Mouse (Mus musculus): Measurements from ENCODE around the gene Sorbs1.
A peak's percentile ranks its signal among the peaks of the same experiment; 100 is the strongest.
"Not testable (repeated sequence)": the region's sequence is repeated elsewhere in the genome, so short reads cannot be mapped to it uniquely, and the experiment has no call there.

Gene Sorbs1

DNA sequence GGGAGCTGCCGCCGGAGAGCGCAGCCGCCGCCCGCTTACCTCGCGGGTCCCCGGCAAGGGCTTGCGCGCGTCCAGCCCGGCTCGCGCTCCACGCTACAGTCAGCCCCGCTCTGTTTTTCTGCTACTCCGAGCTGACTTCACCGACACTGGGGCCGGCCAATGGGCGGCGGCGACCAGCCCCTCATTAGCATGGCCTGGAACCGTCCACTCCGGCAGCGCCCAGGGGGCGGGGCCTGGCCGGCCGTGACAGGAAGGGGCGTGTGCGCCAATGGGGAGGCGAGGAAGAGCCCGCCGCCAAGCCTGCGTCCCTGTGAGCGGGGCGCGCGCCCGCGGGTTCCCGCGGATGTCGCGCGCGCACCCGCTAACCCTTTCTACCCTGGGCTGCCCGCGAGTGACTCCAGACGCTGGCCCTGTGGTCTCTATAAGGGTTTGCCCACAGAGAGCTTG, at the start of gene Sorbs1:
TSS of gene Sorbs1 (minus strand) at position 148 of the 447 bp plus-strand sequence.
- DNase-seq (ENCODE audit: low spot score): peak; percentile 97

DNA sequence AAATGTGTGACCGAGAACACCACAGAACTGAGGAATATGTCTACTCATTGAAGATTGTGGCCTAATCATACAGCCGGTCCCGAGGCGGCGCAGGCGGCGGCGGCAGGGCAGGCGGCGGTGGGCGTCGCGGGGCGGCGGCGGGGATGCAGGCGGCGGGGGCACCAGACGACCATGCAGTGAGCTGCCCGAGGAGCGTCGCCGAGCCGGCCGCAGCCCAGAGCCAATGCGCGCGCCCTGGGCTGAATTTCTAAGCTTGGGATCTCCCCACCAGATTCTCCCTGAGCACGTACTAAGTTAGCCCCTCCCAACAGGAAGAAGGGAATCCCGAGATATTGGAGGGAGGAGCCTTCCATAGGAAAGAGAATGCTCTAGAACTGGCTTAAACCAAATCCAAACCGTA, 47.9 kb upstream of the Sorbs1 start:
- DNase-seq (ENCODE audit: low spot score): not testable (repeated sequence)

DNA sequence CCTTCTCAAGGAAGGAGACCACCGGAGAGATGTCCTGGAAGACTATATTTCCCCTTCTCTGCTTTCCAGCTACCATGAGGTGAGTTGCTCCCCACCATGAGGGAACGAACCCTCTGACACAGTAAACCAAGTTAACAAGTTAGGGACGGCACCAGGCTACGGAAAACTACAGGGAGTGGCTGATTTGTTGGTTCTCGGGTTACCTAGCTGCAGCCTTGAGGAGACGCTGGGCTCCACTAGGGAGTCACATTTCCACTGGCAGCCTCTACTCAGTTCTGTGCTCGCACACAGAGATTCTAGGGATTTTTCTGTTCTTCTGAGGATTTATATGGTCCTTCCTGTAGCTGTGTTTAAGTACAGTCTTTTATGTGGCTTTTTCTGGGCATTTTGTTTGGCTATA, 42.5 kb upstream of the Sorbs1 start:
- no peak for DNase-seq (ENCODE audit: low spot score)

DNA sequence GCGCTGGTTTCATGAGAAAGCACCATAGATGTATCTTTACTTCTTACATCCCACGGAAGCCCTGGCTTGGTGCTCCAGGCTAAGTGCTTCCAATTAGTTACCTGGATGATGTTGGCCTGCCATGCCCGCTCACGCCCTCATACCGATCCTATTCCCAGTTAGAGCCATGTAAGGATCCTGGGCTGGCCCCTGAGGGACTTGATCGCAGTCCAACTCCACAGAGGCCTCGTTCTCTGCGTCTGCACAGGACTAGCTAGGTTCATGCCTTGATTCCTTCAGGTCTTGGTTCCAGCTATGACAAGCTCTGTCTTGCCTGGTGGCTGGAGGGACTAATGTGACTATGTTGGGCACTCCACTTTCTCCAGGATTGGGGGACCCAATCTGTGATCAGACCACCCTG, 41.6 kb upstream of the Sorbs1 start:
- DNase-seq (ENCODE audit: low spot score): no peak

DNA sequence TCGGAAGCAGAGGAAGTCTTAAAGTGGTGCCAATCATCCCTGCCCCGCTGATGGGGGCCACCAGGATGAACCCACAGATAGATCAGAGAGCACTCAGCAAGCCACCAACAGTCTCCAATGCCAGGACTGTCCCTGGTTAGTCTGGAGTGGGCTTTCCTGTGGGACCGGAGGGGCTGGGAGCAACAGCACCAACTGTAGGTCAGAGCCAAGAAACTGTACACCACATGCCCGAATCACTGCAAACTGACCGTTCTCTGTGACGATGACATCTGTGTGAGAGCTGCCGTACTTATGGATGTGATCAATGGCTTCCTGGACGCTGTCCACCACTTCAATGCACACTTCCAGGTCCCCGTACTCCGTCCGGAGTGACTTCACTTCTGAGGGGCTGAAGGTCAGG, 40.8 kb upstream of the Sorbs1 start:
- no peak for DNase-seq (ENCODE audit: low spot score)

DNA sequence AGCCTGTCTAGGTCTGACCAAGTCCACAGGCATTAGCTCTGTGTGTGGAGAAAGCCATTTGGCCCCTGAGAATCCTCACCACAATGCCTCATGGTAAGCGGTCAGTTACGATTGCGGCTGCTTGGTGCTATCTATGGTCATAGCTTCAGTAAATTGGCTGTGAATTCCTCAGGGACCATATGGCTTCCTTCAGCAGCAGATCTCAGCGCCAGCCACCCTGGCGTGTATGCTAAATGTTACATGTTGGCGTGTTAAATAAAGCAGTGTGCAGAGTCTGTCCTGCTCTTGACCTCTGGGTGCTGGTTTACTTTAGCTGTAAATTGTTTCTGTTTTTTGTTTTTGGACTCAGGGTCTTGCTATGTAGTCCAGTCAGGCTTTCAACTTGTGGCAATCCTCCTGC, 40.3 kb upstream of the Sorbs1 start:
- DNase-seq (ENCODE audit: low spot score): no peak

DNA sequence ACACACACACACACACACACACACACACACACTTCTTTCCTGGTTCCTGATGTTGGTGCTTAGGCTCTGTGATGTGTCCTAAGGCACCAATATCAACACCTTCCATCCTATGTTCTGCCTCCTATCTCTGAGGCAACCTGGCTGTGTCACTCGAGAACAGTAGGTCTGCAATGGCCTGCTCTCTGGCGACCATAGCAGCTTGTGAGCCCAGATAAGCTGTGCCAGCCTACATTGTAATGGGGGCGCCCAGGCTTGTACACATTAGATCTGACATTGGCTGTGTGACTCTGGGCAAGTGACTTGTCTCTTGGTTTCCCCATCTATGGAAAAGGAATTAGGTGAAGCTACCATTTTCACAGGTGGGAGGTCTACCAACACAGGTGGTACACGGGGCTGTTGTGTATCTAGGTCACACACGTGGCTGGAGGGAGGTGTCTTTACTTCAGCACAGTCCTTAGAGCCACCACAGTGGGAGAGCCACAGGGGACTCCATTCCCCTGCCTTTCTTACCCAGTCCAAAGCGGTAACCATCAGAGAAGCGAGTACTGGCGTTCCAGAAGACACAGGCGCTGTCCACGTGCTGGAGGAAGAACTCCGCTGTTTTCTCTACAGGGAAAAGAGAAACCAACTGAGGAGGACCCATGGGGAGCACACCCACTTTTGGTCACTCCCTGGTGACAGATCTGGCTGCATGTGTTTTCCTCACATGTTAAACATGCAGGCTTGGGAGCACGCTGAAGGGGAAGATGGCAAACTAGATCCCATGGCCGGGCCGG, 39.6 kb upstream of the Sorbs1 start:
- no peak for DNase-seq (ENCODE audit: low spot score)

DNA sequence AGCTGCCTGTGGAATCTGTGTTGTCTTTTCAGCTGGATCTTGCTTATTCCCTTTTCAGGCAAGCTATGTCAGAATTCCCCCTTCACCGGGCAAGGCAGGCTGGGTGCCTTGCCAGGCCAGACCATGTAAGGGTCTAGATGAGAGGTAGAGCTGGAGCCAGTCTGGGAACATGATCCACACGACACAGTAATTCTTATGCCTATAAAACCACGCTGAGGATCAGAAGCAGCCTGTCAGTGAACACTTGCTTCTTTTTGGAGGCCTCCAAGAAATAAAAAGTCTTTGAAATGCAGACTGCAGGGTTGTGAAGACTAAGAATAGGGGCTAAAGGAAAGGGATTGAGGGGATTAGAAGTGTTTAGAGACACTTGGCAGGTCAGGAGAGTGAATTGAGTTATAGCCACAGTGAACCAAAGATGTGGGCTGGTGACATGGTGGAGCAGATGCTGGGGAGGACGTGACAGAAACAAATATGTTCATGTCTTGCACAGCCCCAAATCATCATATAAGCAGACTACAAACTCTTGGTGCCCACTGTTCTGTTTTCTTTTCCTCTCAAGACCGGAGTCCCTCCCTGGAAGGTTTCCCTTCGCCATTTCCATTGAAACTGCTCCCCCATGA, 36.0 kb upstream of the Sorbs1 start:
- no peak for DNase-seq (ENCODE audit: low spot score)

DNA sequence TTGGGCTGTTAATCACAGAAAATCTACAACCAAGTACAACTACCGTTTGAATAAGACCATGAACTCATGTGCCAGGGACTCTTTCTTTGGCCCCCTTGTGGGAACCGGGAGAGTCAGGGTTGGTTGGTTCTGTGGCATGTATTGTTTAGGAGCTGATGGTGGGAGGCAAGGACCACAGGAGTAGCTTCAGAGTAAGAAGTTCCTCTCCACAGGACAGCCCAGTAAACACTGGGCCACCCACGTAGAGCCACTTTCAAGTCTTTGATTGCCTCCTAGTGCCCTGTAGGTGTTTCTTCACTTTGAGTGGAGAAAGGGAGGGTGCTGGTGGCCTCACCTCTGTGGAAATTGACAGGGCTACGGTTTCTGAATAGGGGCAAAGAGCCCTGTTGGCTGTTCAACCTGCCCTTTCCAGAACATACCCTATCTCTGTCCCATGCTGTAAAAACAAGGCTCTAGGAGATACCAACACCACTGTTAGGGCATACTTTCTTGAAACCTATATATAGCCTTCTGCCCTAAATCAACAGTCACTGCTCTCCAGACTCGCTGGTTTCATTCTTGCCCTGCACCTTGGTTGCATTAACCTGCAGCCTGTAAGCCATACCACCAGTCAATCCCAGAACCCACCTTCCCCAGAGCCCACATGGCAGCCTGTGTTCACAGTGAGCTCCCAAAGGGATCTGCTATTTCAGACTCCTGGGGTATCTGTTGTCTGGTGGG, 35.4 kb upstream of the Sorbs1 start:
- DNase-seq (ENCODE audit: low spot score): no peak

DNA sequence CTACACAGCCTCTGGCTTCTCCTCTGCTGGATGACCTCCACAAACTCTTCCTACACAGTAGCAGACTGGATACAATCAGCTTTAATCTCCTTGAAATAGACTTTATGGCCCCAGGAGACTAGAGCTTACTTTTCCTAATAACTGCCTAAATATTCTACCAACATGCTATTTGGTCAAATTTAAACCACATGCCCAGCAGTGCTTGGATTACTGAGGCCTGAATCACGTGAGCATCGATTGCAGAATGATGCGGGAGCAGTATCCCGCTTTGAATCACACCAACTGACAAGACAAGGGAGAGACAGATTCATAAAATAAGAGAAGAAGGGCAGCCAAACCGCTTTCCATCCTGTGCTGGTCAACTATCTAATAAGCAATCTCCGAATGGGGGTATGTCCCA, 34.8 kb upstream of the Sorbs1 start:
- no peak for DNase-seq (ENCODE audit: low spot score)

DNA sequence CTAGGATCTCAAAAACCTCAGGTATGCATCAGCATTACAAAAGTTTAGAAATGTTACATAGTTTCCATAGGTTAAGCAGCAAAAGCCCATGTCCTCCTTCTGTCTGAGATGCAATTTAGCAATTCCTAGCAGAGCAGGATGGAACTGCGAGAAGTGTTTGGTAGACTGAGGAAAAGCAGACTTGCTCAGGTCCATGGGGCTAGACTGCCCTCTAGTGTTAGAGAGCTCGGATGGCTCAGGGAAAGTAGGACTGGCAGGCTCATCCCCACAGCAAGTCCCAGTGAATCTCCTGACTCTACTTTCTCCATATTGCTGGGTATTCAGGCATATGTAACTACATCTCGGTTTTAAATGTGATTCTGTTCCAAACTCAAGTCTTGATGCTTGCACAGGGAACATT, 31.3 kb upstream of the Sorbs1 start:
- DNase-seq (ENCODE audit: low spot score): peak; percentile 24

DNA sequence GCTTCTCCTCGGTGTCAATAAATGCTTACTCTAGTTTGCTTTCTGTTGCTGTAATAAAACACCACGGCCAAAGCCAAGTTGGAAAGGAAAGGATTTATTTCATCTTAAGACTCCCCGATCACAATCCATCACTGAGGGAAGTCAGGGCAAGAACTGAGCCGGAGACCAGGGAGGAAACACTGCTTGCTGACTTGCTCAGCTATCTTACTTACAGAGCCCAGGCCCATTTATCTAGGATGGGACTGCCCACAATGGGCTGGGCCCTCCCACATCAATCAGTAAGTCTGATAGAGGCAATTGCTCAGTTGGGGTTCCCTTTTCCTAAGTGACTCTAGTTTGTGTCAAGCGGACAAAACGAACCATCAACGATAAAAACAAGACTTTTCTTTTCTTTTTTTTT, 29.2 kb upstream of the Sorbs1 start:
- no peak for DNase-seq (ENCODE audit: low spot score)

DNA sequence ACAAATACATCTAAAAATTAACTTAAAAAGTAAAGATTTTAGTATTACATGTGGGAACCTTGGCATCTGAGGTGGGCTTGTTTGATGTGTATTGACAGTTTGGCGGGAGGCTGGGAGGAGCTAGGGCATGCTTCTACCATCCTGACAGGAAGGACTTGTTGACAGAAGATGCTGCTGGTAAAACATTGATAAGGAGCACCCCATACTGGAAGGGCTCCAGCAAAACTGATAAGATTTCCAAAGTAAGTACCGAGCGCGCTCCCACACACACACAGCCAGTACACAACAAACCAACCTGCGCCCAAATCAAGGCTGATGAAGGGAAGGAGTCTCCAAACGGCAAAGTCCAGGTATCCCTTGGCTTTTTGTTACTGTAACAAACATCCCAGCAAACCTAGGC, 22.9 kb upstream of the Sorbs1 start:
- no peak for DNase-seq (ENCODE audit: low spot score)

DNA sequence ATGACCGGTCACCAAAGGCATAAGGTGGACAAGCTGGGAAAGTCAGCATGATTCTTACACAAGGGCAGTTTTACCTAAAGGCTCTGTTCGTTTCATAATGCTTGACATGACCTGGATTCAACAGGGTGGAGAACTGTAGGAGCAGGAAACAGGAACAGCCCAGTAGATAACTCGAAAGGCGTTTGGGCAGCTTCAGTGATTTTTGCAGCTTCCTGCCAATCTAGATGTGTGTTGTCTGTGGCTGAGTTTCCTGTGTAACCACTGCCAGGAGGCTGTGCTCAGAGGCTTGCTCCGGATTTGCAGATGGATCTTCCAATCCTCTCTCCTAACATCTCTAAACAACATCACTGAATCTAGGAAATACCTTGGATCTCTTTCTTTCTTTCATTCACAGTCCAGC, 18.9 kb upstream of the Sorbs1 start:
- DNase-seq (ENCODE audit: low spot score): no peak

DNA sequence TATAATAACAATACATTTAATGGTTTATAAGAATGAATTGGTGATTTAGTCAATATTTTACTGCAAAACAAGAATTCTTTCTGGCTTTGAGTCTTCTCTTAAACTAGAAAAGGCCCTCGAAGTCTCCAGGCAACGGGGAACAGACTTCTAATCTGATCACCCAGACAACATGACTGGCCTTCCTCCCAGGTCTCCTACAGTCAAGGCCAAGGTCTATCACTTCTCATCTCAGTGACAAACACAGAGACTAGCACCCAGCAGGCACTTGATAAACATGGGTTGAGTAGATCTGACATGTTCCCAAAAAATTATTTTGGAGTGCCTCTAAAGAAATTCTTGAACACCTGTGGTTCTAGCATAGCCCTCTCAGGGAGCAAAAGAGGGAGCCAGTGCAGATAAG, 16.7 kb upstream of the Sorbs1 start:
- no peak for DNase-seq (ENCODE audit: low spot score)

DNA sequence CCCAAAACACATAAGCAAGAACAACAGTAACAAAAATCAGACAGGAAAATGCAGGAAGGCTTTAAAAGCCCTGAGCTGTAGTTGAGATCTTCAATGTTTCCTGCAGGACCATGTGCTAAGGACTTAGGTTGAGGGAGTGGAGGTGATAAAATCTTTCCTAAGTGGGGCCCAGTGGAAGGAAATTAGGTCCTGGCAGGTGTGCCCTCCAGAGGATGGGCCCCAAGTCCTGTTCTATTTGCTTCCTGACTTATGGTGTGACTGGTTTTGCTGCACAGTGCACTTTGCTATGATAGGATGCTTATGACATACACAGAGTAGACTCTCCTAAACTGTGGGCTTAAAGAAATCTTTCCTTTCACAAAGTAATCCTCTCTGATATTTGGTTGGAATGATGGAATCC, 14.7 kb upstream of the Sorbs1 start:
- DNase-seq (ENCODE audit: low spot score): no peak

DNA sequence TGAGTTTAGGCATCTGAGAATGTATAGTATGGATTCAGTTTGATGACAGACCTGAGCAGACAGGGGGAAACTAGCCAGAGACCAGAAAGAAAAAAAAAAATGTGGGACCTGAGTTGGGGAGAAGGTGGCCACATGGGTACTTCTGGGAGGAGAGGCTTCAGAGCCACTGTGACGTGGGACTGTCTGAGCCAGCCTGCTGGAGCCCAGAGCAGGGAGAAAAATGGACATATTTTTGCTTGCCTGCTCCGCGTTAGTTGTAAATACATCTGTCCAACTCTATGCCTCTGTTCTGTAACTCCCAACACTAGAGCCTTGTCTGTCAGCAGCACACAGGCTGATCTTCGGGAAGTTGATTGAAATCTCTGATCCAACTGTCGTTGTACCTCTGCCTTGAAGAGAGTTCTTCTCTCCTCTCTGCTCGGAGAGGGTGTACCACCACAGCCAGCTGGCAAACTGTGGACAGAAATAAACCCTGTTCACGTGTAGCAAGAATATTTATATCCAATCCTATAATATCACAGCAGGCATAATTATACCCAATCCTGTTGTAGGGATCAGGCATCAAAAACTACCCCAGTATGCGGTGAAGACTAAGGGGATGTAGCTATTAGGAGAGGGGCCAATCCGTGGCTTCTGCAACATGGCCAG, 12.9 kb upstream of the Sorbs1 start:
- DNase-seq (ENCODE audit: low spot score): no peak

DNA sequence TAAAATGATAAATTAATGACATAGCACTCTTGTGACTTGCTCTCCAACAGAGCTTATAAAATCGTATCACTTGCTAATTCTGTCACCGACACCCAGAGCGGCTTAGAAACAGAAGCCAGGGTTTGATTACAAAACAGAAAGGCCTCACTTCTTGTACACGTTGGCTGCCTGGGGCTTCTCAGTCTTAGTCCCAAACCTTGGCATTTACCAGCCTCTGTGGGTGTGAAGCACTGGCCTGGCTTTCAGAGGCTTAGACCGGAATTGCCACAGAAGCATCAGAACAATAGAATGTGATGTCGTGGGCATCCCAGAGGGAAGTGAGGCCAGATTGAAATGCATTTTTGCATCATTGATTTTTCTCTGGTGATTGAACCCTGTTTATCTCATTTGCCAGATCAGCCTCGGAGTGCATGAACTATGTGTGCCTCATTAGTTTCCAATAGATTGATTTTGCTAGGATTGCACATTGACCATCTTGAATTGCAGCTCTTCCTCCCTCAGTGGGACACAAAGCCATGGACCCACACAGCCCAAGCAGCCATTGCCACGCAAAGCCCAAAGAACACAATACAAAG, 9.9 kb upstream of the Sorbs1 start:
- no peak for DNase-seq (ENCODE audit: low spot score)

DNA sequence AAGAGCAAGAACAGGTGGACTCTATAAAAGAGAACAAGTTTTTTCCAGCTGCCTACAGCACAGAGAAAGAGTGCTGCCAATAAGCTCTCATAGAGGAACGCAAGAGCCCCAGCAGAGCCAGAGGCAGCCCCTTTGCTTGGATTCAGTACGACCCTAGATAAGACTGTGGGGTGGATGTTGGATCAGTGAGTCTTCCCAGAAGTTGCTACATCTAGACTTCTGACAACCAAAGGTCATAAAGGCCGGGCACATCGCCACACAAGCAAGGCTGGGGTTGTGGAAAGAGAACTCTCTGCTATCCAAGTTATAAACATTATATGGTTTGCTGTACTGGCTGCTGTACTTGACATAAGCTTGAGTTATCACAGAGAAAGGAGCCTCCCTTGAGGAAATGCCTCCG, 6.8 kb upstream of the Sorbs1 start:
- DNase-seq (ENCODE audit: low spot score): no peak

DNA sequence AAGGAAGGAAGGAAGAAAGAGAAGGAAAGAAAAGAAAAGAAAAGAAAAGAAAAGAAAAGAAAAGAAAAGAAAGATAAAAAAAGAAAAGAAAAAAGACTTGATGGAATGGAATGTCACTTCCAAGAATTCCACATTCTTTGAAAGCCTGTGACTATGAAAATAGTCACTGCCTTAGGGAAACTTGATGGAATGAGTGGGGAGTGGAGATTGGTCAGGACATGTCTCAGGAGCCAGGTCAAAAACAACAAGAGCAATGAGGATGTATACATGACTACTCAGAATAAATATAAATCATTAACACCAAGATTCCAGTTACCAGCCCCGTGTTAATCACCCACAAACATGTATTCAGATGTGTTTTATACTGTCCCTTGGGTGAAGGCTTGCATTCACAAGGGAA, 5.1 kb upstream of the Sorbs1 start:
- no peak for DNase-seq (ENCODE audit: low spot score)

DNA sequence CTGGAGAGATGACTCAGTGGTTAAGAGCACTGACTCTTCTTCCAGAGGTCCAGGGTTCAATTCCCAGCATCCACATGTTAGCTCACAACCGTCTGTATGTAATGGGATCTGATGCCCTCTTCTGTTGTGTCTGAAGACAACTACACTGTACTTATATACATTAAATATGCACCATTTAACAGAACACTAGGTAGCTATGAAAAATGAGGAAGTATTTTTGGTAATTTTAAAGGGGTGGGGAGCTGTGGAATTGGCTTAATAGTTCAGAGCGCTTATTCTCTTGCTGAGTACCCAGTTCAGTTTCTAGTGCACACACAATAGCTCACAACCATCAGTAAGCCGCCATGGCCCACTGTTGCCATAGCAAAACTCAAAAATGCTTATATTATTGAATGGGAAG, 2.0 kb upstream of the Sorbs1 start:
- no peak for DNase-seq (ENCODE audit: low spot score)

DNA sequence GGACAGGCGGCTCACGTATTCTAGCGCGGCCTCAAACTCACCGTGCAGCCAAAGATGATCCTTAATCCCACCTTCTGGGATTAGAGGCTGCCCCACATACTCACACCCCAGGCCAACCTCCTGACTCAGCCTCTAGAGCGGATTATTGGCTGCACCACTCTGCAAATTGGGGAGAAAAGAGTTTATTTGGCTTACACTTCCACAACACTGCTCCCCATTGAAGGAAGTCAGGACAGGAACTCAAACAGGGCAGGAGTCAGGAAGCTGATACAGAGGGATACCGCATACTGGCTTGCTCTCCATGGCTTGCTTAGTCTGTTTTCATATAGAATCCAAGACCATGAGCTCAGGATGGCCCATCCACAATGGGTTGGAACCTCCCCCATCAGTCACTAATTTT, 797 bp upstream of the Sorbs1 start:
- DNase-seq (ENCODE audit: low spot score): no peak

All from testis, postnatal 14 days (tissue).